Mouse (Mus musculus) adipocyte (in vitro differentiated cells): Measurements from ENCODE around the gene Col18a1.

Source experiments
- DNase-seq: peaks from one replicate; pipeline ENCODE4 v3.0.0-alpha.2; 2016; ENCODE audit warnings: low spot score

Col18a1 gene

DNA sequence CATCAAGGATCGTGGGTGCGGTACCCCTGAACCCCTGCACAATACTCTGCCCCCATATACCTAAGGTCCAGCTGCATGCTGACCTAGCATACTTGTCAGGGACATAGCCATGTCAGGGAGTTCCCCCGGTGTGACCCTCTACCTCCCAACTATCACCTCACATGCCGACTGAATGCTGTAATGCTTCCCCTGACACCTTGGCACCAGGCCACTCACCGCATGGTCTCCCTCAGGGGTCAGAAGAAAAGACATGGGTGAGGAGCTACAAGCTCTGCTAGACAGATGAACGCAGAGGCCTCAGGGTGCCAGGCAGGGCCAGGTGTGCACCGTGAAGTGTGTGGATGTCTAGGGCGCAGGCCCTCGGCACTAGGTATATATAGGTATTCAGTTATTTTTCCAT, 56.3 kb downstream of the Col18a1 start:
- no peak for DNase-seq

DNA sequence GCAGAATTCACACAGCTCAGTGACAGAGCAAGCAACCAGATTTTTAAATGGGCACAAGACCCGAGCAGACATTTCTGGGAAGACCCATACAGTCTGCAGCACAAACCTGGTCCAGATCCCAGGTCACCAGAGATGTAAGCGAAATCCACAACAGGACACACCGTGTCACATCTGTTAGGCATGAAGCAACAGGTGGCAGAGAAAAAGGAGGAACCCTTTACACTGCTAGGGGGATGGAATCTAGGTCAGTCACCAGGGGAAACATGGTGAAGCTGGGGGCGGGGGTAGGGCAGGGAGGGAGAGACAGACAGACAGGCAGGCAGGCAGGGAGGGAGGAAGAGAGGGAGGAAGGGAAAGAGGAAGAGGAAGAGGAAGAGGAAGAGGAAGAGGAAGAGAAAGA, 58.2 kb downstream of the Col18a1 start:
- no peak for DNase-seq

DNA sequence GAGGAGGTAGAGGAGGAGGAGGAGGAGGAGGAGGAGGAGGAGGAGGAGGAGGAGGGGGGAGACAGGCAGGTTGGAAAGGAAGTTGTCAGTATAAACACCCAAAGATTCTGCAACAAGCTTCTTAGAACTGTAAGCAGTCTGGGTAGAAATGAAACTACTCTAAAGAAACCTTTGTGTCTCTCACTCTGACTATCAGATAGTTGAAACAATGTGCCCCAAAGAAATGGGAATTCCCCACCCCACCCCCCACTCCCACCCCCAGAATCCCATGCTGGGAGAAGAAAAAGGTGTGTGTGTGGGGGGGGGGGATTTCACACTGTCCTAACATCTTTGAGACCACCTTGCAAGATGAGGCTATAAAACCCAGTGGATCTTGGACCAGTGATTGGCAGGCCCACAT, 62.0 kb downstream of the Col18a1 start:
- no peak for DNase-seq

DNA sequence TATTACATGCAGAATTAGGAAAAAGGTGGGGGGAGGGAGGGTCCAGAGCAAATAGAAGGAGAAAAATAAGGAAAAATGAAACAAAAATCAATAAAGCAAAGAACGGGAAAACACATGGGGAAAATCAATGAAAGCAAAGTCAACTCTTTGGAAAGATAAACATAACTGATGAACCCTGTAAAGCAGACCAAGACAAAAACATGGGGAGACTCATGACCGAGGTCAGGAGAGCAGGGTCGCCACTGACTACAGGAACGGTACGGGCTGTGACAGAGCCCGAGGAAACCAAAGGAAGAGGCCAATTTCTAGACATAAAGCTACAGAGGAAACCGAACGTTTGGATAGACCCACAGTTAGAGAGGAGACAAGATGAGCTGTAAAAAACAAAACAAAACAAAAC, 62.7 kb downstream of the Col18a1 start:
- no peak for DNase-seq

DNA sequence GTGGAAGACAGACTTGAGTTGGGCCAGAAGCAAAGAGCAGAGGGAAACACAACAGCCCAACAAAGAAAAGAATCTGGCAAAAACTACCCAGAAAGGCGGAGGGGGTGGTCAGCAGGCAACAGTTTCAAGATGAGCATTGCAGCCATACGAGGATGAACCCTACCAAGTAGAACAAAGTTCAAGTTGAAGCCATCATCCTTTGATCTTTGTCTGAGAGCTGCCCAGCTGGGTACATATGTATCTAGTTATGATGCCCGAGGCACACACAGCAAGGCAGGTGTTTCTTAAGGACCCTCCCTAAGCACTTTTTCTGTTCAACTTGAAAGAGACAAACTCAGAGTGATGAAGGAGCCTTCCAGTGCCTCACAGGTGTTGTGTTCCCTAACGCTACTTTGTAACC, 66.6 kb downstream of the Col18a1 start:
- DNase-seq, result no peak

DNA sequence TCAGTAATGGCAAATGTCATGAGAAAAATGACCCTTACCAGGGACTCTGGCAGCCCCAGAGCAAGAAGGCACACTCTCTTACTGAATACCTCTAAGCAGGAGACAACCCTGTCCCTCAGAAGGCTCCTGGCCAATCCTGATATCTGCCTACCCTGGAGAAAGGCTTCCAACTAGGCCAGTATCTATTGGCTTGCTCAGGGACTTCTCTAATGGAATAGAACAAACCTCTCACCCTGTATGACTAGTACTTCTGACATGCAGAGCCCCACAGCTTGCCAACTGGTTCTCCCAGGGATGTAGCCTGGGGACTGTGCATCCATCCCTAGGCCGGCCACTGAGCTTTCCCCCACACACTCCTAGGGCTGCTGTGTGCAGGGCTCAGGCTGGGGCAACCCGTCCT, 67.7 kb downstream of the Col18a1 start:
- DNase-seq, result peak; percentile 64

DNA sequence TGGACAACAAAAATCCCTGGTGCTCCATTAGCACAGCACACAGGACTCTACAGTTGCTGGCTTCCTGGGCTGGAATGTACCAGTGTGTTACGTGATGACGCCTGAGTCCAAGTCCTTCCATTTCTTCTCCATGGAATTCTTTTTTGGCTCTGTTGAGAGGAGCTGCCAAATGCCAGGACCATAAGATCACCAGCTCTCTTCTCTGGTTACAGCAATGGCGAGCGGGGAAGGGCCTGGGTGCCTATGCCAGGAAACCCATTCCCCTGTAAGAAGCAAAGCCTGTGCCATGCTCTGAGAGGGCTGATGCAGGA, 68.5 kb downstream of the Col18a1 start:
- DNase-seq, result peak; percentile 46

DNA sequence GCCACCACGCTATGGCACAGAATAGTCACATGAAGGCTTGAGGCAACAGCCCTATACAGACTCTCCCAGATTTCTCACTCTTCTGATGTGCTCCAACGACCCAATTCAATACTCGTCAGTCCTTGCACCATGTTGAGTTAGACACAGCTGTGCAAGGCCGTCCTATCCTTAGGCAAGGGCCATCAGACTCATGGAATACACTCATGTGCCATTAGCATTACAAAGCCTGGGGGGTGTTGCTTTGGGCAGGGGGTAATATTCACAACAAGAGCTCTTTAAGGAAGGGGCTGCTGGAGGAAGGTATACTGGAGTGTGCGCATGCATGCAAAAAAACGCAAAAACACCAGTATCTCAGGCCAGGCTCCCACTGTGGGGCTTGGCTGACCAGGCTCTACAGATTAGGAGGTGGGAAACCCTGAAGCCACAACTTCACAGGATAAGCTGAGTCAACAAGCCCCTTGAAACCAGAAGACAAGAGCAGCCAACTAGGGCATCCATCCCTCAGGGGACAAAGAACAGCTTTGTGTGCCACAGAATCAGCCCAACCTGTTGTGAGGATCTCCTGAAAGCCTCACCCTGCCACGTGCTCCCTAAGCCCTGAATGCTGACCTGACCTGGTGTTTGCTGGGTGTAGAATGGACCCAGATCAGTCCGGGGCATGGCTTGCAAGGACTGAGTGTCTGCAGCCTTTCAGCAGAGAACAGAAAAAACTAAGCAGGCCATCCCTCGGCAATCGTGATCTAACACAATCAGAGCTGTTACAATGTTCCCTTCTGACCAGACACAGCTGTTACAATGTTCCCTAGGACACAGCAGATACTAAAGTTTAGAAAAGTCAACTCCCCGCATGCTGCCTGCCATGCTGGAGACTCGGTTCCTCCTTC, 69.1 kb downstream of the Col18a1 start:
- DNase-seq, result no peak

DNA sequence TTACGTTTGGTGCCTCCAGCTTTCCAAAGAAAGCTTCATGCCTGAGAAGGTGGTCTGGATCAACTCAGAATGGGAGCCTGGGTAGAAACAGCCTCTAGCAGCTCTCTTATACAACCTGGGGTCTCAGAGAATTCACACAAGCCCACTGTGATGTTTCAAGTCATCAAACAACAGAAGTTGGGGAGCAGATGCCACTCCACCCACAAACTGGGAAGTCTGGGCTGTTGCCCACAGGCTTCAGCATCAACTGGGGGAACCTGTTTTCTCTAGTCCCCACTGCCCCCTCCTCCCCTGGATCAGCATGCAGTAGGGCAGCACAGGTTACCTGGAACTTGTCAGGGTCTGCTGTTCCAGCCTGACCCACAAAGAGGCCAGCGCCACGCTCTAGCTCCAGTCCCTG, 70.7 kb downstream of the Col18a1 start:
- DNase-seq, result no peak

DNA sequence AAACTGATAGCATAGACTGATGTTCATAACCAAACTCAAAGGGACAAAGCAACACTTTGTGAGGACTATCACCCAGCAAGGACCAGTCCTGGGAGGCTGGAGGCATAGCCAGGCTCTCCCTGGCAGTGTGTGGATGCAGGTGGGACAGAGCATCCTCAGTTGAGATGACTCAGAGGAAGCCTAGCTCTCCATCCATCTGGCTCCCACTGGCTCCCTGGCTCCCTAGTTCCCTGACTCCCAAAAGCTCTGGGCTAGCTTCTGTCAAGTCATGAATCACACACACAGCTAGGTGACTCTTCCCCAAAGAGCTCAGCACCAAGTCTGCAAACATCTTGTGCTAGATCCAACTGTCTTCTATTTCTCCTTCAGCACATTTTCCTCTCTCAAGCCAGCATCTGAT, 72.5 kb downstream of the Col18a1 start:
- no peak for DNase-seq

DNA sequence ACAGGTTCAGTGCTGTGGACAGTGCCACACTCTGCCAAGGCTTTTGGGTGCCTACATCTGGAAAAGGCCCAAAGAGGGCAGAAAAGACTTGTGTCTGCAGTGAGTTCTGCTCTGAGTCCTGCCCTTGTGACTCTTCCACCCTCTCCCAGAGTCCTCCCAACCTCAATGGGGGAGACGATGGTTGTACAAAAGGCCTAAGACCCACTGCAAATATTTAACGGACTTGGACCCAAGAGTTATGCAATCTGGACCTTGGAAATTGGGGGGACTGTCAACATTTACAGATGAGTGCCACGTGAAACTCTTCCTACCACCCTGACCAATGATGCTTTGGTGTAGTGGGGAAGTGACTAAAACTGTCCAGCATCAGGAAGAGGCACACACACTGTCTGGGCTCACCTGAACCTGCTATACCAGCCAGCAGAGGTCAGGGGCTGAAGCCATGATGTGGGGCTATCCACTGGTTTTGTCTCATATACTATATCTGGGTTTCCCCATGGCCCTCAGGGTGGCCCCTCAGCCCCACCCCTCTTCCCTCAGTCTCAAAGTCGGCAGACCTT, 74.7 kb downstream of the Col18a1 start:
- no peak for DNase-seq

DNA sequence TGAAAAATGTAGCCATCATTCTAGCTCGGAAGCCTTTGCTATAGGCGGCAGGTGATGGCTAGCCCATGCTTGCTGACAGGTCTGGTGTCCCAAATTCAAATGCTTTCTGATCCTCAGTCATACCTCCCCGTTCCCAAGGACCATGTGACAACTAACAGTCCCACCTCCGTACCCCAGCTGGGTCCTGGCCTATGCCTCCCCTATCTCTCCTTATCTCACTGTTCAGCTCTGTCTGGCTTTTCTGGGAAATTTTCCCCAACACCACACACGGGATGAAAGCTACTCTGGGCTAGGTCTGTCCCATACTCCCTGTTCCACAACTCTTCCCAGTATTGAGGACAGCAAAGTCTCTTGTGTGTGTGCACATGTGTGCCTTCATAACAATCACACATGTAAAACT, 76.3 kb downstream of the Col18a1 start:
- DNase-seq, result no peak

DNA sequence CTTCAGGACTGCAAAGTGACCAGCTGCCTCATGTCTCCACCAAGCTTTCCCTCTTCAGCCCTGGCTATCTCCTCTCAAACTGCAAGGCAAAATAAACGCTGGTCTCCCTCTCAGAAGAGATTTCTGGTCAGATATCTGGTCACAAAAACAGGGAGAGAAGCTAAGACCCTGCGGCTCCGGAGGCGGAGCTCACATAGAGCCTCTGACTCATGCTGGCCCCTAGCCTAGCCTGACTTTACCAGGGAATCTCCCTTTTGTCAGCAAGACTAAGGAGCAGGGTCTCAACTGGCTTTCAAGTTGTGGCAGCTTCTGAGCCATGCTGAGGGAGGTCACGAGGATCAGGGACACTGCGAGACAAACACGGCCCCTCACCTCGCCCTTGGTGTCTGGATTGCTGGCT, 77.0 kb downstream of the Col18a1 start:
- peak; percentile 64 for DNase-seq

DNA sequence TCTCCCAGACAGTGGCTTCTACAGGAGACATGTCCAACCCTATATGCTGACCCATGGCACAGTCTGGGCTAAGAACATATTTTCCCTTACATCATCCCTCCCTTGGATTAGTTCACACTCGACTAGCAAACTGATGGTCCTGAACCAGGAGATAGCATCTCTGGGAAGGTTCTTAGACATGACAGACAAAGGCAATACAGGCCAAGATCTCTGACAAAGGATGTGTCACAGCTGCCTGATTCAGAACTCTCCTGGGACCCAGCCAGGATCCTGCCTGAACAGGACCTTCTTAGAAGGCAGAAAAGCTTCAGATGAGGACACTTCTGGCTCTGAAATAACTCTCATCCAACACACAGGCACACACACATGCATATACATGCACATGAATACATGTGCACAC, 81.8 kb downstream of the Col18a1 start:
- DNase-seq, result peak; percentile 19

DNA sequence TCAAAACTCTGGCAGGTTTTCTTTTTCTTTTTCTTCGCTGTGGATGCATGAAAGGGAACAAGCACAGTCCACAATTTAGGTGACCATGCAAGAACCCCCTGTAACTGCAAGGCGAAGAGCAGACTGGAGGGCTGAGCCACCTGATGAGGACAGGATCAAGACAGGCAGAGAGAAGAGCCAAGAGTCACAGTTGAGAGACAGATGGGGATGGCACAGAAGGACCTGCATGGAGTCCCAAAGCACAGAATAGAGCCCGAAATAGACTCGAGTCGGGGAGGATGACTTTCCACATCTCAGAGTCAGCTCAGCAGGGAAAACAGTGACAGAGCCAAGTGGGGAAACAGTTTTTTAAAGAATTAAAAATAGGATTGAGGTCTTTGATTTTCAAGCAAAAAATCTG, 83.4 kb downstream of the Col18a1 start:
- DNase-seq, result no peak

DNA sequence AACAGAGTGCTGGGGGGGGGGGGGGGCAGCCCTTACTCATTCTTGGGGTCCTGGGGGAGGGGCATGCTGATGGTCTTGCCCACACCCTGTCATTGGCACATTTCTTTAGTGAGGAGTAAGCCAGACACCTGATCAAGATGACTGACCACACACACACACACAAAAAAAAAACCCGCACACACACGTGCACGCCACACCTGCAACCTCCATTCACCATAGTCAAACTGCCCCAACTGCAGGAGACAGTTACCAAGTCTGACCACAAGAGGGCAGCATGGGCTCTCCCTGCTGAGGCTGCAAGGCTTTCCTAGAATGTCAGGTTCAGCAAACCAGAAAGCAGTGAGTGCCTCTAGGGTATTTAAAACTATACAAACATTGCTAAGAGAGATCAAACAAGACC, 83.9 kb downstream of the Col18a1 start:
- DNase-seq, result peak; percentile 84

DNA sequence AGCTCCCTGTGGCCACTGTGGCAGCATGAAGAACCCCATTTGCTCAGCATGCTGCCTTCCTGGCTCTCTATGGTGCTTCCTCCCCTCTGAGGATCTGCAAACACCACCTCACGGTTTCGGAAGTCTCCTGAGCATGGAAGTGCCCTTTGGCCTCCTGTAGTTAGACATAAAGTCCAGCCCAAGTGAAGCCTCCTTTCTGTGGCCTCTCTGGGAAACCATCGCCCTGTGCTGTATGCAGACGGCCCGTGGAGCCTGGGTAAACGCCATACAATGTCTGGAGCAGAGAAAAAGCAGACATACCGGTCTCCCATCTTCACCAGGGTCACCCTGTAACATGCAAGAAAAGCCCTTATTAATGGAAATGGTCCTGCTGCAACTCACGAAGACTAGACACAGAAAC, 87.4 kb downstream of the Col18a1 start:
- DNase-seq, result no peak

DNA sequence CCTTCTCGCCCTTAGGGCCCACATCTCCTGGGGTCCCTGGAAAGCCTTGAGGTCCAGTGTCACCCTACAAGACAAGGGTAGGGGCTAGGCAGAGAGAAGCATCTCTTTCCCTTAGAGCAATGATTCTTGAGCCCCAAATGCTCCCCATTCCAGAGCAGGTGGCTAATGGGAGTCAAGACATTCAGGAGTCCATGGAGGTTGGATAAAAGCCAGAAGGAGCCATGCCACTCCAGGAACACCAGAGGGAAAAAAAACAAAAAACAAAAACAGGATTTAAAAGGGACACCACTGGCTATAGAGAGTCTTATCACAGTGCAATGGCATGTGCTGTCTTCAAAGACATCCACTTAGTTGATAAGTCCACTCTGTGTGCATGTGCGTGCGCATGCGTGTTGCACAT, 87.9 kb downstream of the Col18a1 start:
- no peak for DNase-seq

DNA sequence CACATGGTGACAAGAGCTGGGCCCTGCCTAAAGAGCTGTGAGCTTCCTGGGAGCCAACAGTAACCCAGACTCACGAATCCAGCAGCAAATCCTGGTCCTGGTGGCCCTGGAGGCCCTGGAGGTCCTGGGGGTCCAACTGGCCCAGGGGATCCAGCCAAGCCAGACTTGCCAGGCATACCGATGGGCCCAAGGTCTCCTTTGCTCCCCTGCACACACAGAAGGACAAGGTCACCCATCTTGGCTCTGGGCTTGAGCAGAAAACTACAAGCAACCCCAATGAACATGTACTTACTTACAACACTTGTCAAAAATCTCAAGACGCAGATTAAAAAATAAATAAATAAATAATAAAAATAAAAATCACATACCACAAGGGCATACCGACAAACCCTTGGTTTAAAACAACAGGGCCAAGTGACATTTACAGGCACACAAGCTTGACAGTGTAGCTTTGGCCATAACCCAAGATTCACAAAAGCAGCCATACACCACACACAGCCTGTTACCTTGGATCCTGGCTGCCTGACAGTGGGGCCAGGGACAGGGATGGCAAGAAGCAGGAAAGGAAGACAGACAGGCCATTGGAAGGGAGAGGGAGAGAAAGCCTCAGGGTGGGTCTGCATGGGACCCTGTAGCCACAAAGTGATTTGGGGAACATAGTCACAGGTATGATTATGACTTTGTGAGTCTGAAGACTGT, 91.9 kb downstream of the Col18a1 start:
- DNase-seq, result no peak

DNA sequence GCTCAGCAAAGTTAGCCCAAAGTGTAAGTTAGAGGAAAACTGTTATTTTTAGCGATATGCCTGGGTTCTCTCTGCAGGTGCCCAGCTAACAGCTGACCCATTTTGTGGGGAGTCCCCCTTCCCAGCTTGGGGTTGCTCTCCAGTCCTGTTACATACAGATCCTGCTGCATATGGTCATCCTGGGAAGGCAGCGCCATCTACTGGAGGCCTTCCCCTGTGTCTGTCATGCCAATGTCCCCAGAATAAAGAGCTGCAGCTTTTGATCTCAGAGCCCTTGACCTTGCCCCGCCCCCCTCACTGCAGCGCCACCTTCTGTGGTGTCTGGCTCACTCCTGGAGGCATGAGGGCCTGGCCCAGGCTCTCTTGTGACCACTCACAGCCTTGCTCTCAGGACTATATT, 96.3 kb downstream of the Col18a1 start:
- peak; percentile 79 for DNase-seq

DNA sequence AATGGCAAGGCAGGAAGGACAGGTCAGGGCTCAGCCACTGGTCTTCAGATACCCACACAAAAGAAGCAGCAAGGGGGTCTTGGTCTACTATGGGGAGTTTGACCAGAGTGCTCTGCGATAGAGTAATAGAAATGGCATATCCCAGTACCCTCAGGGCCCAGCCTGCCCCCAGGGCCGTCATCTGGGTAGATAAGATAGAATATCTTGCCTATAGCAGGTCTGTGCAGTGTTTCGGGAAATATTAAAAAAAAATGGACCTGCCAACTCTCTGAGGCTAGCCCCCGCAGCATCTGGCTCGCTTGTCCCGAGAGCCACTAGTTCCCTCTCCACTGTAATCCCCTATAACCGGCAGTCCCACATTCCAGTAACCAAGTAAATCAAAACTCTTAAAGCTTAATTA, 97.9 kb downstream of the Col18a1 start:
- DNase-seq, result no peak

DNA sequence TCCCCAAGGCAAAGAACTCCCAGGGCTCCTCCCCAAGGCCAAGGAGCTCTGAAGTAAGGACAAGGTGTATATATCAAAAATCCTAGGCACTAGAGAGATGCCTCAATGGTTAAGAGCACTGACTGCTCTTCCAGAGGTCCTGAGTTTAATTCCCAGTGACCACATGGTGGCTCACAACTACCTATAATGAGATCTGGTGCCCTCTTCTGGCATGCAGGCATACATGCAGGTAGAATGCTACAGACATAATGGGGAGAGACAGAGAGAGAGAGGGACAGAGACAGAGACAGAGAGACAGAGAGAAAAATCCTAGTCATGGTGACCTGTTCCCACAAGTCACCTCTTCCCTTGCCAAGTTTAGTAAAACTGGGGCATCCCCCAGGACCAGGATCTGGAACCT, 101.7 kb downstream of the Col18a1 start:
- no peak for DNase-seq

DNA sequence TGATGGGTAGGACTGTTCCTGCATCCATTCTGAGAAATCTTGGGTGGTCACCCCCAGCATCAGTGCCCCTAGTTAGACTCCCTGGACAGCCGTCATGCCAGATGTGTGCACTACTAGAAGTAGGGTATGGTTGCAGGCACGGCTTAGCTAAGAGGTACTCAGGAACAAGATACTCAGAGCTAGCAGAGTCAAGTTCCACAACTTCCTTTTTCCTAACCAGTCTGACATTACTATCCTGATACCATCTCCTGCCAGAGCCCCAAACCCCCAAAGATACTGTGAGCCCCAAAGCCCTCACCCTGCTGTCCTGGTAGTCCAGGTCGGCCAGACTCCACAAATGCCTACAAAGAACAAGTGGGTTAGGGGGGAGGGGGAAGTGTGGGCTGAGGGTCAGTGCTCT, 102.1 kb downstream of the Col18a1 start:
- DNase-seq, result no peak
